Mouse (Mus musculus) kidney, postnatal 0 days (tissue): Measurements from ENCODE around the gene Kcp. TPM values are rescaled to one million over a fixed set of nuclear protein-coding genes. Genes with fewer than 3 reads are reported as not detected.

Experiments used
- ATAC-seq: fragments of 200-750 bp; cut with Nextera tagmentation; replicated peaks from 2 replicates; pipeline ENCODE4 v1.8.0; 2017; ENCODE audit warnings: low read depth, moderate number of reproducible peaks, moderate TSS enrichment, moderate library complexity; ENCODE audit not compliant: low FRiP score
- DNase-seq: peaks from one replicate; pipeline ENCODE4 v3.0.0-alpha.2; 2016; ENCODE audit warnings: low spot score
- H3K27ac ChIP-seq: fragments of 300-500 bp; sonication (generic); 2 replicates; pipeline ENCODE4 v1.5.1; 2014; ENCODE audit warnings: mild to moderate bottlenecking
- H3K27me3 ChIP-seq: fragments of 300-500 bp; sonication (generic); 2 replicates; pipeline ENCODE4 v1.6.1; 2014; ENCODE audit warnings: low read length, mixed read lengths; ENCODE audit not compliant: insufficient read depth
- H3K36me3 ChIP-seq: fragments of 300-500 bp; sonication (generic); 2 replicates; pipeline ENCODE4 v1.6.1; 2014; ENCODE audit warnings: low read length, mixed read lengths; ENCODE audit not compliant: insufficient read depth
- H3K4me1 ChIP-seq: fragments of 300-500 bp; sonication (generic); replicated peaks from 2 replicates; pipeline ENCODE4 v1.6.1; 2014; ENCODE audit warnings: antibody characterized with exemption, low read length, mixed read lengths; ENCODE audit not compliant: insufficient read depth
- H3K4me2 ChIP-seq: fragments of 300-500 bp; sonication (generic); 2 replicates; pipeline ENCODE4 v1.6.1; 2014; ENCODE audit warnings: mild to moderate bottlenecking, low read length, moderate library complexity, mixed read lengths
- H3K4me3 ChIP-seq: fragments of 300-500 bp; sonication (generic); replicated peaks from 2 replicates; pipeline ENCODE4 v1.5.1; 2014; ENCODE audit warnings: low read depth, low read length
- H3K9ac ChIP-seq: fragments of 300-500 bp; sonication (generic); 2 replicates; pipeline ENCODE4 v1.6.1; 2014; ENCODE audit warnings: low read depth, low read length
- H3K9me3 ChIP-seq: fragments of 300-500 bp; sonication (generic); replicated peaks from 2 replicates; pipeline ENCODE4 v1.6.1; 2016; ENCODE audit warnings: low read length, inconsistent platforms, mixed read lengths
- CTCF ChIP-seq: IDR thresholded peaks from 2 replicates; pipeline ENCODE4 v1.5.1; 2016; ENCODE audit warnings: antibody characterized with exemption, low read depth, mild to moderate bottlenecking, moderate library complexity
- WGBS: fragments of 180-500 bp; shearing (Covaris S2); extraction: QIAGEN DNeasy Blood & Tissue Kit; methylation state at CpG from one replicate; pipeline ENCODE4 v1.1.7; 2014; 5-methylcytosine and 5-hydroxymethylcytosine counted together
- polyA plus RNA-seq: library from polyadenylated mRNA; unstranded; fragments of >200 nt; fragmentation: Nextera tagmentation; extraction: Ambion mirVana; gene quantifications from 2 replicates; pipeline ENCODE4 v1.2.1, GENCODE M21; 2015

The Kcp gene
- polyA plus RNA-seq, 1 experiment from 2014 or later, result 17.1 TPM

- H3K4me2 ChIP-seq, result peak overlapping the region; percentile 68
- WGBS, result 5% methylated on average over 33 of the region's 33 CpGs
Observed at GRCm38 (mm10) chr6:29473941-29474691, 33.6 kb downstream of the Kcp start.

GRCm38 (mm10) chr6:29471137-29471536 is 36.6 kb downstream of the Kcp start, which contains the start of gene Atp6v1fnb:
Atp6v1fnb (plus strand) TSS chr6:29471437.
- no peak within 1 kb of the TSS for H3K9ac ChIP-seq
- no peak within 1 kb of the TSS for H3K4me3 ChIP-seq
- H3K27ac ChIP-seq, result no peak within 1 kb of the TSS
- peaks cover 11% of the 10 kb centered on the region; the same call in 1 of the 2 replicates for H3K36me3 ChIP-seq
- ATAC-seq, result no peak
- DNase-seq, result no peak
- WGBS, result 85% methylated on average over 4 of the region's 4 CpGs
- TF ChIP-seq CTCF, result no peak
- no peak within 1 kb of the TSS for H3K4me2 ChIP-seq
- H3K4me1 ChIP-seq, result peaks cover 8% of the 10 kb centered on the region
- H3K27me3 ChIP-seq, result no peaks in the 10 kb centered on the region
- no peaks in the 10 kb centered on the region for H3K9me3 ChIP-seq

More at GRCm38 (mm10) chr6:29473941-29474691, 33.6 kb downstream of the Kcp start:
- H3K36me3 ChIP-seq, result peaks cover 11% of the 10 kb centered on the region; the same call in 1 of the 2 replicates
- H3K27ac ChIP-seq, result 0 out of 2 replicates have a peak overlapping the region, but pooled peaks have one; percentile 47
- ATAC-seq (peak; percentile 93), DNase-seq (peak; percentile 95)
- H3K4me1 ChIP-seq, result peaks cover 8% of the 10 kb centered on the region
- H3K4me3 ChIP-seq, result peak overlapping the region; percentile 42
- peak overlapping the region; percentile 60 for H3K9ac ChIP-seq
- 0 out of 2 replicates have a peak, but pooled peaks have one; percentile 3 for TF ChIP-seq CTCF
- H3K27me3 ChIP-seq, result no peaks in the 10 kb centered on the region
- H3K9me3 ChIP-seq, result no peaks in the 10 kb centered on the region

GRCm38 (mm10) chr6:29468851-29469250 is 38.9 kb downstream of the Kcp start:
- Histone ChIP-seq H3K4me2 (peak overlapping the region; percentile 68), H3K27me3 (no peaks in the 10 kb centered on the region), H3K9me3 (no peaks in the 10 kb centered on the region), H3K36me3 (peaks cover 11% of the 10 kb centered on the region; the same call in 1 of the 2 replicates), H3K4me3 (peak overlapping the region; percentile 64), H3K27ac (peak overlapping the region; percentile 85), H3K4me1 (no peaks in the 10 kb centered on the region), H3K9ac (peak overlapping the region; percentile 50; the same call in 1 of the 2 replicates)
- no peak for TF ChIP-seq CTCF
- DNase-seq (no peak), ATAC-seq (no peak)
- WGBS, result 75% methylated on average over 3 of the region's 3 CpGs

GRCm38 (mm10) chr6:29467583-29468354 is 40.0 kb downstream of the Kcp start, which contains the start of gene Atp6v1f:
Atp6v1f (plus strand) TSS chr6:29467718.
- Histone ChIP-seq H3K27me3 (no peaks in the 10 kb centered on the region), H3K4me3 (peak within 1 kb of the TSS; percentile 64), H3K9ac (peak within 1 kb of the TSS; percentile 50), H3K36me3 (peaks cover 11% of the 10 kb centered on the region; the same call in 1 of the 2 replicates), H3K4me2 (peak within 1 kb of the TSS; percentile 68), H3K4me1 (no peaks in the 10 kb centered on the region), H3K9me3 (no peaks in the 10 kb centered on the region), H3K27ac (peak within 1 kb of the TSS; percentile 85)
- ATAC-seq (peak; percentile 93), DNase-seq (peak; percentile 98)
- under 1% methylated on average over 39 of the region's 39 CpGs for WGBS
- TF ChIP-seq CTCF, result 0 out of 2 replicates have a peak, but pooled peaks have one; percentile 4

DNA sequence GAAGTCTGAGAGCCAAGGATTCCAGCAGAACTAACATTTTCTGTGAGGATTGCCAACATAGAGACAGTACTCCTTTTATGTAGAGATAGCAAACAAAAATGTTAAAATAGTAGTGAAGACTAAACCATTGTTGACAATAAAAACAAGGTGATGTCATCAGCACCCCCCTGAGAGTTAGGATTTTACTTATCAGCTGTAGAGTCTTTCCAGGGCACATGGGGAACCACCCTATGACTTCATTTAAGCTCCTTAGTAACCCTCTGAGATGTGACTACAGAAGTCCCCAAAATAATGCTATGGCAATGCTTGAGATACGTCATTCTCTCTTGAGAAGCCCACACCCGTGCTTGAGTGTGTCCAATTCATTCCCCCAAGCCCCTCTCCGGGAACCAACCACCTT is 44.4 kb downstream of the Kcp start:
- Histone ChIP-seq H3K4me3 (no peak overlapping the region), H3K4me2 (no peak overlapping the region), H3K4me1 (no peaks in the 10 kb centered on the region), H3K9me3 (no peaks in the 10 kb centered on the region), H3K27ac (no peak overlapping the region), H3K9ac (no peak overlapping the region), H3K36me3 (no peaks in the 10 kb centered on the region), H3K27me3 (no peaks in the 10 kb centered on the region)
- ATAC-seq (no peak), DNase-seq (no peak)
- TF ChIP-seq CTCF, result no peak
- WGBS, result 78% methylated on average over 3 of the region's 3 CpGs

GRCm38 (mm10) chr6:29461502-29461901 is 46.2 kb downstream of the Kcp start:
- Histone ChIP-seq H3K4me3 (no peak overlapping the region), H3K9me3 (no peaks in the 10 kb centered on the region), H3K4me2 (no peak overlapping the region), H3K27me3 (no peaks in the 10 kb centered on the region), H3K4me1 (no peaks in the 10 kb centered on the region), H3K9ac (no peak overlapping the region), H3K27ac (no peak overlapping the region), H3K36me3 (peaks cover 8% of the 10 kb centered on the region; the same call in 1 of the 2 replicates)
- ATAC-seq, result no peak
- TF ChIP-seq CTCF, result no peak
- WGBS, result 55% methylated on average over 7 of the region's 7 CpGs
- no peak for DNase-seq
